Mouse (Mus musculus) brain, embryonic 14.5 days (tissue): ENCODE results near the gene Auts2.

Experiments used
- CTCF ChIP-seq: fragments of 200-500 bp; IDR thresholded peaks from 2 replicates; pipeline ENCODE4 v1.5.1; 2012; ENCODE audit warnings: inconsistent platforms, mild to moderate bottlenecking, moderate library complexity, borderline replicate concordance; ENCODE audit not compliant: insufficient read depth, insufficient read length; ENCODE audit errors: extremely low read depth
- POLR2A ChIP-seq: fragments of 200-500 bp; IDR thresholded peaks from 2 replicates; pipeline ENCODE4 v1.6.1; 2012; ENCODE audit warnings: mild to moderate bottlenecking, inconsistent platforms, borderline replicate concordance; ENCODE audit not compliant: poor library complexity, insufficient read depth, insufficient read length, severe bottlenecking; ENCODE audit errors: extremely low read depth

GRCm38 (mm10) chr5:132201077-132201645 lies 342.0 kb downstream of the Auts2 start:
- TF ChIP-seq POLR2A (no peak), CTCF (no peak)
